18 mouse cellular contexts compared by ENCODE assay signal in genomic region chr2:27670746-27671145, GRCm38 (mm10). TPM values are rescaled to one million over a fixed set of nuclear protein-coding genes. Genes with fewer than 3 reads are reported as not detected.
DNase-seq lines count a peak whose midpoint lies in the region; ATAC-seq and TF ChIP-seq lines count a peak whose summit lies in the region.
"Had no signal": no experiment of that assay in that cellular context is flagged by ENCODE, and none has a peak within 500 bp of the region (broad histone marks: within the 10 kb centered on the region; RNA-seq: fewer than 3 reads in every experiment).

No protein-coding gene starts in this region.

- peaks cover 50% of the 10 kb centered on the region for H3K4me1 ChIP-seq in hindbrain, embryonic 10.5 days (replicated peaks)
- peaks cover 5% of the 10 kb centered on the region for H3K4me1 ChIP-seq in hindbrain, embryonic 11.5 days (replicated peaks; ENCODE audit: control insufficient read depth, insufficient read depth, low read length)
- peaks cover 53% of the 10 kb centered on the region for H3K4me1 ChIP-seq in lung, embryonic 15.5 days
- no peaks in the 10 kb centered on the region for H3K4me1 ChIP-seq in lung, adult 2 months (ENCODE audit: control insufficient read depth, insufficient read depth, low read length)
- peaks cover 32% of the 10 kb centered on the region for H3K4me1 ChIP-seq in embryonic facial prominence, embryonic 12.5 days
- H3K4me1 ChIP-seq in limb, embryonic 12.5 days (replicated peaks) = peaks cover 47% of the 10 kb centered on the region

- TF ChIP-seq POLR2A in lung, adult 2 months (IDR thresholded peaks at IDR 0.05; ENCODE audit: borderline replicate concordance, extremely low read depth, low read depth, low read length) = no peak

- peak overlapping the region; percentile 73 for H3K27ac ChIP-seq in hindbrain, embryonic 10.5 days
- H3K27ac ChIP-seq in hindbrain, embryonic 11.5 days (ENCODE audit: low read depth, low read length) = no peak overlapping the region
- peak overlapping the region; percentile 62; the same call in 1 of the 2 replicates for H3K27ac ChIP-seq in lung, embryonic 15.5 days
- peak overlapping the region; percentile 82 for H3K27ac ChIP-seq in embryonic facial prominence, embryonic 12.5 days
- peak overlapping the region; percentile 86 for H3K27ac ChIP-seq in limb, embryonic 12.5 days
- H3K27ac ChIP-seq: kidney, postnatal 0 days had no signal

- no peak overlapping the region for H3K4me3 ChIP-seq in hindbrain, embryonic 10.5 days
- no peak overlapping the region for H3K4me3 ChIP-seq in hindbrain, embryonic 11.5 days (ENCODE audit: low read depth, low read length)
- no peak overlapping the region for H3K4me3 ChIP-seq in lung, embryonic 15.5 days
- H3K4me3 ChIP-seq in lung, adult 2 months (replicated peaks; ENCODE audit: extremely low read depth, low read depth, low read length) = no peak overlapping the region
- H3K4me3 ChIP-seq in embryonic facial prominence, embryonic 12.5 days = no peak overlapping the region
- H3K4me3 ChIP-seq in limb, embryonic 12.5 days (replicated peaks) = no peak overlapping the region
- H3K4me3 ChIP-seq: forebrain, embryonic 12.5 days; midbrain, embryonic 13.5 days; myocyte had no signal

- TF ChIP-seq CTCF in lung, adult 2 months (IDR thresholded peaks at IDR 0.05; ENCODE audit: insufficient read depth, low read length) = no peak

- 46% methylated on average over 5 of the region's 5 CpGs for WGBS in hindbrain, embryonic 10.5 days
- WGBS in hindbrain, embryonic 11.5 days = 36% methylated on average over 5 of the region's 5 CpGs
- 31% methylated on average over 5 of the region's 5 CpGs for WGBS in lung, embryonic 15.5 days
- WGBS in lung, adult 2 months = 56% methylated on average over 5 of the region's 5 CpGs
- WGBS in embryonic facial prominence, embryonic 12.5 days = 26% methylated on average over 5 of the region's 5 CpGs
- 56% methylated on average over 5 of the region's 5 CpGs for WGBS in limb, embryonic 12.5 days

- peaks cover 59% of the 10 kb centered on the region for H3K27me3 ChIP-seq in hindbrain, embryonic 10.5 days (ENCODE audit: insufficient read depth, poor library complexity, severe bottlenecking)
- no peaks in the 10 kb centered on the region for H3K27me3 ChIP-seq in hindbrain, embryonic 11.5 days (ENCODE audit: control insufficient read depth, insufficient read depth, low read length)
- no peaks in the 10 kb centered on the region for H3K27me3 ChIP-seq in lung, embryonic 15.5 days
- no peaks in the 10 kb centered on the region for H3K27me3 ChIP-seq in embryonic facial prominence, embryonic 12.5 days
- H3K27me3 ChIP-seq in limb, embryonic 12.5 days = no peaks in the 10 kb centered on the region

- no peak for ATAC-seq in hindbrain, embryonic 11.5 days (ENCODE audit: low FRiP score)
- ATAC-seq in lung, embryonic 15.5 days (ENCODE audit: borderline replicate concordance, extremely low read depth, low FRiP score, low TSS enrichment) = no peak
- no peak for ATAC-seq in embryonic facial prominence, embryonic 12.5 days (ENCODE audit: insufficient number of reproducible peaks, insufficient read depth, low FRiP score, low TSS enrichment)
- ATAC-seq in limb, embryonic 12.5 days (ENCODE audit: insufficient number of reproducible peaks, insufficient read depth, low FRiP score, low TSS enrichment, low read depth) = no peak

- H3K9me3 ChIP-seq in hindbrain, embryonic 10.5 days = no peaks in the 10 kb centered on the region
- no peaks in the 10 kb centered on the region for H3K9me3 ChIP-seq in hindbrain, embryonic 11.5 days (ENCODE audit: control insufficient read depth, low read length)
- H3K9me3 ChIP-seq in lung, embryonic 15.5 days = no peaks in the 10 kb centered on the region
- no peaks in the 10 kb centered on the region for H3K9me3 ChIP-seq in embryonic facial prominence, embryonic 12.5 days
- H3K9me3 ChIP-seq in limb, embryonic 12.5 days = no peaks in the 10 kb centered on the region
- H3K9me3 ChIP-seq: forebrain, embryonic 12.5 days; midbrain, embryonic 13.5 days had no signal

- no peaks in the 10 kb centered on the region for H3K36me3 ChIP-seq in hindbrain, embryonic 10.5 days
- no peaks in the 10 kb centered on the region for H3K36me3 ChIP-seq in hindbrain, embryonic 11.5 days (ENCODE audit: control insufficient read depth, insufficient read depth, low read length)
- no peaks in the 10 kb centered on the region for H3K36me3 ChIP-seq in lung, embryonic 15.5 days
- H3K36me3 ChIP-seq in embryonic facial prominence, embryonic 12.5 days = no peaks in the 10 kb centered on the region
- H3K36me3 ChIP-seq in limb, embryonic 12.5 days = no peaks in the 10 kb centered on the region
- H3K36me3 ChIP-seq: forebrain, embryonic 12.5 days; midbrain, embryonic 13.5 days had no signal

- no peak for DNase-seq in hindbrain, embryonic 10.5 days (ENCODE audit: low spot score)
- DNase-seq in hindbrain, embryonic 11.5 days (ENCODE audit: low spot score) = no peak
- DNase-seq in lung, adult 2 months = no peak
- no peak for DNase-seq in left cerebral cortex, adult 9 months (ENCODE audit: low spot score in 2 of 2)
- DNase-seq: cerebellum, adult 2 months; gastrocnemius, postnatal 10 days; heart, adult 11 months; kidney, adult 18-20 months; layer of hippocampus, postnatal 36 days; right cerebral cortex, adult 18-20 months; thymus, postnatal 14 days had no signal

- no peak overlapping the region for H3K9ac ChIP-seq in hindbrain, embryonic 11.5 days (ENCODE audit: low read depth, low read length)
- H3K9ac ChIP-seq in lung, embryonic 15.5 days = no peak overlapping the region
- H3K9ac ChIP-seq in embryonic facial prominence, embryonic 12.5 days = no peak overlapping the region
- no peak overlapping the region for H3K9ac ChIP-seq in limb, embryonic 12.5 days (replicated peaks)
- H3K9ac ChIP-seq: forebrain, embryonic 12.5 days; midbrain, embryonic 13.5 days had no signal

- no peak overlapping the region for H3K4me2 ChIP-seq in hindbrain, embryonic 11.5 days (replicated peaks; ENCODE audit: low read depth, low read length)
- H3K4me2 ChIP-seq in lung, embryonic 15.5 days = no peak overlapping the region
- no peak overlapping the region for H3K4me2 ChIP-seq in embryonic facial prominence, embryonic 12.5 days (replicated peaks)
- H3K4me2 ChIP-seq in limb, embryonic 12.5 days = no peak overlapping the region
- H3K4me2 ChIP-seq: forebrain, embryonic 12.5 days; midbrain, embryonic 13.5 days had no signal

RNA-seq across cellular contexts. Expression of gene Rxra, which starts 5.5 kb away (rescaled TPM):
- 10.0 and 10.3 TPM in 2 replicates for polyA plus RNA-seq in hindbrain, embryonic 10.5 days (2016; fragmentation: Nextera tagmentation; extraction: Ambion mirVana)
- 6.5 and 7.6 TPM in 2 replicates for polyA plus RNA-seq in hindbrain, embryonic 11.5 days (2014; fragmentation: Nextera tagmentation; extraction: Ambion mirVana)
- polyA plus RNA-seq in lung, embryonic 15.5 days (2015; fragmentation: Nextera tagmentation; extraction: Ambion mirVana) = 12.6 and 13.5 TPM in 2 replicates
- 71.3 and 81.8 TPM in 2 replicates for polyA plus RNA-seq in lung, adult 2 months (2012; rRNA removed)
- polyA plus RNA-seq in embryonic facial prominence, embryonic 12.5 days (2016; fragmentation: Nextera tagmentation; extraction: Ambion mirVana) = 14.7 and 15.9 TPM in 2 replicates
- polyA plus RNA-seq in limb, embryonic 12.5 days (2016; fragmentation: Nextera tagmentation; extraction: Ambion mirVana) = 15.3 and 15.7 TPM in 2 replicates
